Mouse (Mus musculus) right cerebral cortex, postnatal 4 days (tissue): Measurements from ENCODE around the gene Myo1e.

Source experiments
- DNase-seq: peaks from one replicate; pipeline ENCODE4 v3.0.0-alpha.2; 2022

Myo1e gene

DNA sequence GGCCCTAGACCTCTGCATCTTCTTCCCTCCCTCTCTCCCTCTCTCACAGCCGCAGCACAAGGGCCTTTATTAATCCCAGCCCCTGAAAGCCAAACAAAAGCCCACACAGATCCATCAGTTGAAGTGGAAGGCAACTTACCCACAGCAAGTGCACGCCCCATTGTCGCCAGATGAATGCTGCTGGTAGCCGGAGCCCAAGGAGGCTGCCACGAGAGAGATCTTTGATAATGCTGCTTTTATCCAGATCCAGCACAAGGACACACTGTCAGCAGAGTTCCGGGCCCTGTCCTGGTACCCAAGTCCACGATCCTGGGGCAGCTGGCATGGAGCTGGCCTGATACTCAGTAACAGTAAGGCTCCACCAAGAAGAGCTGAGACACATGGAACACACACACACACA lies 91.1 kb downstream of the Myo1e start:
- DNase-seq: no peak

DNA sequence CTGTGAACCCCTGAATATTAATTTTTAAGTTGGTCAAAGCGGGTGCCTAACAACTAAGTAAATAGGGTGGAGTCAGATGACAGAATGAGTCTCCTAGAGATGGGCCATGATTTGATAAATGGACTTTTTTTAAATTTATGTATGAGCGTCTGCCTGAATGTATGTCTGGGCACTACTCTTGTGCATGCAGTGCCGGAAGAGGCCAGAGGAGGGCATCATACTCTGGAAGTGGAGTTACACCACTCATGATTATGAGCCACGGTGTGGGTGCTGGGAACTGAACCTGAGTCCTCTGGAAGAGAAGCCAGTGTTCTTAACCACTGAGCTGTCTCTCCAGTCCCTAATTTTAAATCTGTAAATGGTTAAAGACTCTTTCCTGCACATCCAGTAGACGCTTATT lies 93.6 kb downstream of the Myo1e start:
- no peak for DNase-seq

DNA sequence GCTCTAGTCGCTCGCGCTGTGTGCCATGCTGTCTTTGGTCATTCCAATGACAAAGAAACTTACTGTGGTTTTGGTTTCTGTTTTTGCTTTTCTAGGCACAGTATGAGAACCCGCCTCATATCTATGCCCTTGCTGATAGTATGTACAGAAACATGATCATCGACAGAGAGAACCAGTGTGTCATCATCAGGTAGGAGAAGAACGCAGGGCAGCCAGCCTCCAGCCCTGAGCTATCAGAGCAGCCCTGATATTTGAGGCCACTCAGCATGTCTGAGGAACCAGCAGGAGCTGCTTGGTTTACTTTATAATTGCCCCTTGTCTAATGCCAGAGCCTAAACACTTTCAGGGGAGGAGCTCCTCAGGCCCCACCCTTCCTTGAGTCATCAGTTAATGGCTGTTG lies 94.4 kb downstream of the Myo1e start:
- no peak for DNase-seq

DNA sequence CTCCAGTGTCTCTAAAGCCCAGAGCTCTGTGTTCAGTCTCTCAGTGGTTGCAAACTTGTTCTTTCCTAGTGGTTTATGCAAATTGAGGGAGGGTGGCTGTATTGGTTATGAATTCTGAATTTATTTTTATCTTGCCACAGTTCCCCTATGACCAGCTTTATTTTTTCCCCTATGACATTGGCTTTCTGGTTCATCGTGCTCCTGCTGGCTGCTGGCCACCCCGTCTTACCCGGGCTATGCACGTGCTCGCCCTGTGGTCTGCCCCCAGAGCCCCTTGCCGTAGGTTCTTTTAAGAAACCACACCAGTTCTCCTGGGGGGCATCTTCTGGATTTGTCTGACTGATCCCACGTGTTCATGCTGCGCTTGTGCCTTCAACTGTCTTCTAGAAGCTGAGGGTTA lies 97.8 kb downstream of the Myo1e start:
- no peak for DNase-seq

DNA sequence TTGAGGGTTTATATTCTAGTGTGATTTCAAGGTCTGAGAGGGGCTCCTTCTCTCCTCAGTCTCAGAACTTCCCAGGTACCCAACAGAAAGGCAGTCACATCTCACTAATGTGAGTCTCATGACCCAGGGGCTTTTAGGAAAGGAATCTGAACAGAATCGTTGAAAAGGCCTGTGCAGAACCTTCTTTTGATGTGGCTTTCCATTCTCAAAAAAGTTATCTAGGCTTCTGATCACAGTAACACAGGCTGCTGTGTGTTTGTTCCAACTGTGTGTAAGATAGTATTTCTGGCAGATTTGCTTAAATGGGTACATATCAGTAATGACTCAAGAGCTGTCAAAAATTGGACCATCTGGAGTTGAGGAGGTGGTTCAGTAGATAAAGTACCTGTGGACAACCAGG lies 102.9 kb downstream of the Myo1e start:
- no peak for DNase-seq

DNA sequence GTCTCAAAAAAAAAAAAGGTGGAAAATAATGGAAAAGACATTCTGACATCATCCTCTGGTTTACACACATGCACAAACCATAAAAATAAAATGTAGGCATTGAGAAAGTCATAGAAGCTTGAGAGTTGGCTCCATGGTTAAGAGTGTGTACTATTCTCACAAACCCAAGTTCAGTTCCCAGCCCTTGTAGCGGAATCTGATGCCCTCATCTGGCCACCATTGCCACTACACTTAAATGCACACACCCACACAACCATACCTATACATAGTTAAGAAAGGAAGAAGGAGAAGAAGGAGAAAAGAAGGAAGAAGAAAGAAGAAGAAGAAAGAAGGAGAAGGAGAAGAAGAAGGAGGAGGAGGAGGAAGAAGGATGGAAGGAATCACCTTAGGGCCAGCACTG lies 106.9 kb downstream of the Myo1e start:
- DNase-seq: no peak

DNA sequence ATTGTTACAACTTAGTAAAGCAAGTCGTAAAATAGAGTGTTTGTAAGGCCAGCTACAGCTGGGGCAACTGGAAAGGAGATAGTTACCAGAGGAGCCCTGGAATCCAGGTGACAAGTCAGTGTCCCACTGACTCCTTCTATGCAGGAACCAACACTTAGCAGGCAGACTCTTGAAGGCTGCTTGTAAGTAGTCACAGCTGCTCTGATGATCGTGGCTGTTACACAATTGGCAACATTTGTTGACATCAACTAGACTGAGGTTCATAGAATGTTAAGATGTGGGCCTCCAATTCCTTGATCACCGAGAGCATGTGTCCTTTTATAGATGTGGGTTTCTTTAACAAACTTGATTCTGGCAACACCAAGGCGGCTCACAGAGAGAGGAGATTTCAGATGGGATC lies 108.0 kb downstream of the Myo1e start:
- no peak for DNase-seq

DNA sequence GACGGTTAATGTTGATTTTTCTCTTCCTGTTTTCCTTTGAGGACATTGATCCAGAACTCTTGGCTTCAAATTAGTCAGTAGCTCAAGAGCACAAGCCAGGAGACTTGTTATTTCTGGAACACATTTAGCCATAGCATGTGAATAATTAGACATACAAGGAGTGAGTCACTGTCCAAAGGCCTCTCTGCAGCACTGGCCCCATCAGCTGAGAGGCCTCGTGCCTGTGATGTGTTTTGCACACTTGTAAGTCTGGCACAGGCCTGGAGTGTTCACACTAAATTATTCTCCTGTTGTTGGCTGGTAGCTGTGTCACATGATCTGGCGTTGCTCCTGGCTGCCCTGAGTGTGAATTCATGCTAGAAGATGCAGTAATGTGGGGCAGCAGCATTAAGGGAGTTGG lies 111.5 kb downstream of the Myo1e start:
- DNase-seq: no peak

DNA sequence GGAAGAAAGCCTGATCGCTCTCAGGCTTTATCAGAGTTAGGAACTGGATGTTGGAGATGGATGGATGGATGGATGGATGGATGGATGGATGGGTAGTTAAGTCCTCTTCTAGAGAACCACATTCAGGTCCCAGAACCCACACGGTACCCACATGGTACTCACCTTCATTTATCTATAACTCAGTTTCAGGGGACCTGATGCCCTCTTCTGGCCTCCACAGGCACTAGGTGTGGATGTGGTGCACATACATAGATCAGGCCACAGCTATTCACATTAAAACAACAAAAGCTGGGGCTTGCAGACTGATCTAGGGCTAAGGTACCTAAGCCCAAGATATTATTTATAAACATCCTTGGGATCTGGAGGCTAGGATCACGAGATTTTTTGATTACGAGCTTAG lies 117.2 kb downstream of the Myo1e start:
- no peak for DNase-seq

DNA sequence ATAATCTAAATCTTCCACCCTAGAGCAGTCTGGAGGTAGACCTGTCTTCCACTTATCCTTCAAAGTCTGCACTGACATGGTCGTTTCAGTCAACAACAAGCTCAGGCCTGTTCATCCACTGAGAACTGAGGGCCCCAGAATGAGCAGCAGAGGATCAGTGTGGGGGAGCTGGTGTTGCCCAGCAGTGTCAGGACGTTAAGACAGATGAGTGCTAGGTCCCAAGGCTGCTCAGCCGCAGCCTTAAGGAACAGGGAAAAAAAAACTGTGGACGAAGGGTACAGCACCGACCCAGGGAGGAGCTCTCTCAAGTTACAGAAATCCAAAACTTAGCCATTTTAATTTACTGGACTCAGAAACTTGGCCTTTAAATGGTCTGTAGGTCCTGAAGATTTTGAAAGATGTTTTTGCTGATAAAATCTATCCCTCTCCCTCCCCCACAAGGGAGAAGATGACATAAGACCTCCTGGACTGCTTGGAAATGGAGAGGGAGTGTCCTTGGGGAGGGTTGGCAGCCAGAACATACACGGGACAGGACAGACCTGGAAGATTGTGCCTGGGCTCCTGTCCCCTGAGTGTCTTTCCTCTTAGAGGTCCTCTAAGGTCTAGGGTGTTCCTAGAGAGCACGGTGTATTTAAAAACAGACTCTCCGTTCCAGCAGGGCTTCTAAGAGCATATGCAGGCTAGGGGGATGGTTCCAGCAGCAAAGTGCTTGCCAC lies 118.9 kb downstream of the Myo1e start:
- DNase-seq: no peak

DNA sequence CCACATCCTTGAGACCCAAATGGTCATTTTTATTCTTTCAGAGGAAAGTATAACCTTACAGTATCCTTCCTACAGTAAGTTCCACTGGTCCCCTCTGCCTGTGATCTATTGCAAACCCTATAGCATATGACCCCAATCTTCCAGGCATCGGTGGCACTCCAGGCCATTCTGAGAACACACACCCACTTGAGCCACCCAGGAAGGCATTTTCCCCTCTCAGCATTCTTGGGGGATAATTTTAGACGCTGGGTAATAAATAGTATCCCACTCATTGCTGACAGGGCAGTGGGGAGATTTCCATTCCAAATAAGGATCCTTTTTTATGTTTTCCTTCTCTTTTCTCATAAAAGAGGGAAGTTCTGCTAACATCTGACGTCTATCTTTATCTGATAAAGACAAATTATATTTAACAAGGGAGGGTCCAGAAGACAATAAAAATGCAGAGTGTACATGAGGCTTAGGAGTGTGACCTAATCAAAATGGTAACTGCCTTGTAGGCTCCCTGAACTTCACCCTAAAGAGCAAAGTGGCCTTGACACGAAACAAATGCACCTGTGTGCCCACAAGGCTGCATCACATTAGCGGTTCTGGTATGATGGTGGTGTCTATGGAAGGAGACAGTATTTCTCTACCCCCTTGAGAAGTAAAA lies 121.2 kb downstream of the Myo1e start:
- no peak for DNase-seq

DNA sequence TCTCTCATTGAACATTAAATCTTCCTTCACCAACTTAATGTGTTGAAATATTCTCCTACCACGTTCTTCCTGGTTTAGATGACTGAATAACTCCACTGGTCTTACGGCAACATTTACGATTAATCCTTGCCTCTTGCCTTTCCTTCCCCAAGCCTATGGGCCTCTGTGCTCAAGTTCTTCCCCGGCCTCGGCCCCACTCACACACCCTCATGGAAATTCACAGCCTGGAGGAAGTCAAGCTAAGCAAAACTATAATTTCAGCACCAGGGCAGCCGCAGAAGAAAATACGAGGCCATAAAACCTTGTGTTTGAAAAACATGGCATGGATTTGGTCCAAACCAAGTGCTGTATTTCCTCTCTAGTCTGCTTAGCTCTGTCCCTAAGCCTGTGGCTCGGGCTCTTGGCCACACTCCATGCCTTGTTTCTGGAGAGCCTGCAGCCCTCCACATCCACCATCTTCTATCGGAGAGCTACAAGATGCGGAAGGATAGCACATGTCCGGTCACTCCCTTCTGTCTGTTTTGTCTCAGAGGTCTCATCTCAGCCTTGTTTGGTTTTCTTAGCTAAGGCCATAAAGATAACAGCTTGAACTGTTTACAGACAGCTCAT lies 124.7 kb downstream of the Myo1e start:
- DNase-seq: peak; percentile 8

DNA sequence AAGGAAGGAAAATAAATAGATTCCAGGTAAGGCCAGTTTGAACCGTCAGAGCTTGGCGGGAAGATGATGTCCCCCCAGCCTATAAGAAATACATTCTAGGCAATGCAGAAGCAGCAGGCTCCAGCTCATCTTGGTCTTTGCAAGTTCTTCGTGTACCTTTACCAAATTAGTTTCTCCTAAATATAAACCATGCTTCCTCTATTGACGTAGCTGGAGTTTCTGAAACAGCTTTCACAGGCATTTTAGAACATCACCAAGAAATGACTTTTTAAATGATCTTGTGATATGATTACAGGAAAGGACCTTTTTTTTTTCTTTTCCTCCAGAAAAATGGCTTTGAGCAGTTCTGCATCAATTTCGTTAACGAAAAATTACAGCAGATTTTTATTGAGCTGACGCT lies 131.2 kb downstream of the Myo1e start:
- no peak for DNase-seq

DNA sequence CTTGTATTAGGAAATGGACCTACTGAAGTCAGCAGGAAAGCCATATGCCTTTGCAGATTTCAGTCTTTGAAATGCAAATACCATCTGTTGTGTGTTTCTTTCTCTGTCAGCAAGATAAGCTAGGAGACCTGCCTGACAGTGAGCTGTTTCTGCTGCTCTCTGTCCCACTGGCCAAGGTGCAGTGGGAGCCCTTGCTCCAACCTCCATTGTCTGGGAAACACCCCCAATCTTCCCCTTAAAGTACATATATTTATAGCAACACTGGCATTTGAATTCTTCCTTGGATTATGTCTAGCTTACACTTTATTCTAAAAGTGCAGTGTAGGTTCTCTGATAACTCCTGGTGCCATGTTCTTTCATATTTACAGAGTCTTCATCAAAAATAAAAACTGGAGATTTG lies 131.7 kb downstream of the Myo1e start:
- DNase-seq: no peak

DNA sequence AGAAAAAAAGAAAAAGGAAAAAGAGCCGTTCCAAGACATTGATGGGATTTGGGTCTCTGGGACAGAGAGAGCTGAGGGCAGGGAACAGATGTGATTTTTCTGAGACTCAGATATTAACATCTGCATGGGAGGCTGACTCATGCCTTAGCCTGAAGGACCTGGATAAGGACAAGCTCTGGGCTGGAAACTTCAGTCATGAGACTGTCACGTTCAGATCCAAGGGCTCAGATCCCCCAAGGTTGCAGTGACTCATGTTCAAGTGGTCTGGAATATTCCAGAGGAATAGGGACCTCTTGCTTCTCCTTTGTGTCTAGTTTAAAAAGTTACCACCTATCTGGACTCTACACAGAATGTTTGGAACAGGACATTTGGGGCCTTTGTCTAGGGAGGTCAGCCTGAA lies 142.1 kb downstream of the Myo1e start:
- no peak for DNase-seq

DNA sequence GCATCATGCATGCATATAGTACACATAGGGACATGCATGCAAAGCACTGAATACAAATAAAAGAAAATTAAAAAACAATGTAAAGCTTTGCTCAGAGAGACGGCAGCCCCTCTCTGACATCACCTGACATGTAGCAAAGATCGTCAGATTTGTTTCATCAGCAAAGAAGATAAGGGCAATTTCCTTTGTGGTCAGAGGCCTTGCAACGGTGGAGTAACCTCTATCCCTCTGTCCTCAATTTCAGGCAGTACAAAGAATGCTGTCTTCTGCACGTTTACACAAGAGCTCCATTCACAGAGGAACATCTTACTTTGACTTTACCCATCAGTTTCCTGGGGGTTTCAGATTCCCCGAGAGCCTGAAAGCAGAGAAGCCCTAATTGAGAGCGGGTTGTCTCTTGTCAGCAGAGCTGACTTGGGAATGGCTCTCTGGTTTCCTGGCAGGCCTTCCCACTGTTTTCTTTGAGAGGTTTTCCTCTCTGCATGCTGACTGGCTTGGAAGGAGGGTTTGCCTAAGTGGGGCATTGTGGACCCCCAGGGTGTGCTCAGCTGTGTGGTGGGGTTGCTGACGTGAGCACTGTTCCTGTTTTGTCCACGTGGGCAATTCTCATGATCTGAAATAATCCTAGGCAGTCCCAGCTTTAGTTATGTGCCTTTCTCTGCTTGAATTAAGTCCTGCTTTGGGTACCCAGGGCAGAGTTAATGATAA lies 144.6 kb downstream of the Myo1e start:
- no peak for DNase-seq

DNA sequence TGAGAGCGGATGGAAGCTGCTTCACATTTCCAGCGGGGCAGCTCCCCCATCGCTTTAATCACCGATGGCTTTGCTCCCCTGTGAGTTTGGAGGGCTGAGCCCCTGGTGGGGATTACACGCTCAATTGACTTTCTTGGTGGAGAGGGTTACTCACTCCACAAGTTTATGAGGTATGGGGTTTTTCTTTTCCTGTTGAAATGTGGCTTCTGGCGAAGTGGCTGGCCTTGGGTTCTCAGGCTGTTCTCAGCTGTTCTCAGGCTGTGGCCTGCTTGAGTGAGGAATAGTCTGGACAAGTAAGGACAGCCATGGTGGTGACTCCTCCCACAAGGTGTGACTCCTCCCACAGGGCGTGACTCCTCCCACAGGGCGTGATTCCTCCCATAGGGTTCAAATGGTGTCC lies 149.1 kb downstream of the Myo1e start:
- no peak for DNase-seq

DNA sequence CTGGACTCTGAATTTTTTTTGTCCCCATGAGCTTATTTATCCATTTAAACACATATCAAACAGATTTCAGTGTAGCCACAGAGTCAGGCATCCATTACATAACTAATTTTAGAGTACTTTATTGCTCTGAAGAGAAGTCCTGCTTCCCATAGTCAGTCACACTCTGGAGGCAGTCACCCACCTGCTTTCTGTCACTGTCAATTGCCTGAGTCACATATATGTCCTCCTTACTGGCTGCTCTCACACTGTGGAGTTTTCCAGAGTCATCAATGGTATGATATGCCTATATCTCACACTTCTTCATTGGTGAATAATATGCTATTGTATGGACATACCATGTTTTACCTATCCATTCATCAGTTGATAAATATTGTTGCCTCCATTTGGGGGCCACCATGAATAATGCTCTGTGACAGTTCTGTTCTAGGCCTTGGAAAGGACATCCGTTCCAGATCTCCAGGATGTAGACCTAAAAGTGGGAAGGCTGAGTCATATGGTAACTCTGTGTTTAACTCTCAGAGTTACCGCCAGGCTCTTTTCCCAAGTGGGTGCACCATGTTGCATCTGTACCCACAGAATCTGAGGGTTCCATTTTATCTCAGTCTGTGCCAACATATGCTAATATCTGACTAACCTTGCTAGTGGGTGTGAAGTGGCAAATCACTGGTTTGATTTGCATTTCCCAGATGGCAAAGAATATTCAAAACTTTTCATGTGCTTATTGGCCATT lies 152.4 kb downstream of the Myo1e start:
- no peak for DNase-seq

DNA sequence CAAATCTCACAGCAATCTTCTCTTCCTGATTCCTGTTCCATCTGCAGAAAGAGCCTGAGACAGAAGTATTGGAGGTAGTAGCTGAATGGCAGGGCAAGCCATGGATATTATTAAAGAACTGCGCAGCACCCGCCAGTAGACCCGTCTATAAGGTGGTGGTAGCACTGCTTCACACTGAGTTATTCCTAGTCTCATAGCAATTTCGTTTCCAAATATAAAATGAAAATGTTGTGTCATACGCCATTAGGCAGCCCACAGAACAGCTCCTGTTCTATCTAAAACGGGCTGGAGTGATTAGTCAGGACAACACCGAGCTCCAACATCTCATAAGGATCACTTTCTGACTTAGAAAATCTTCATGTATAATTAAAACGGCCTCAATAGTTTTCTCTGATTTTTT lies 157.6 kb downstream of the Myo1e start:
- DNase-seq: no peak

DNA sequence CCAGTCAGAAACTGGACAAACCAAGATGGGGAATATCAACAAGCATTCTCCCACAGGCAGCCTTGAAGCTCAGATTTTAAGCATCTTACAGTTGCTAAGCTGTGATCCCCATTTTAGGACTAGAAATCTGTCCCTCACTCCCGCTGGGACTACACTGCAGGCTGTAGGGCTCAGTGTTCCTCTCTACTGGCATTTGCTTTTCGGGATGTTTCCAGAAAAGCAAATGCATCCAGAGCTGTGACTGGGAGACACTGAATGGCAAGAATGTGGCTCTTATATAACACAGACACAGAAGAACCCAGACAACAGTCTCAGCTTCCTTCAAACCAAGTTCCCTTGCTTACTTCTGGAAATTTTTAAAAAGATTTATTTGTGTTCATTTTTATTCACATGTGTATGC lies 158.8 kb downstream of the Myo1e start:
- DNase-seq: no peak

DNA sequence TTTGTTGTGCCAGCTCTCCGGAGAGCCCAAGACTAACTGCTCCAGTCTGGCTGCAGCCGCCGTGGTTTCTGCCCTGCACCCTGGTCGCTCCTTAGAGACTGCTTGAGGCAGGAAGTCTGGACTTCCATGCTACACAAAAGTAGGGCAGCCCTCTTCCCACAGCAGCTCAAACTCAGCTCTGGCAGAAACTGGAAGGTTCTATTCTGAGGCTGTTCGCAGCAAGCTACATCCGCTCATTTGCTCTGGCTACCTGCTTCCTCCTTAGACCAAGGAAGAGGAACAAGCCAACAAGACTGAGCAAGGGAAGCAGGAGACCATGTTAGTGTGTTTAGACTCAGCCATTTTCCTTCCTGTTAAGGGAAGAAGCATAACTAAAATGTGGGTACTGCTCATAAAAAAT lies 159.7 kb downstream of the Myo1e start:
- no peak for DNase-seq

DNA sequence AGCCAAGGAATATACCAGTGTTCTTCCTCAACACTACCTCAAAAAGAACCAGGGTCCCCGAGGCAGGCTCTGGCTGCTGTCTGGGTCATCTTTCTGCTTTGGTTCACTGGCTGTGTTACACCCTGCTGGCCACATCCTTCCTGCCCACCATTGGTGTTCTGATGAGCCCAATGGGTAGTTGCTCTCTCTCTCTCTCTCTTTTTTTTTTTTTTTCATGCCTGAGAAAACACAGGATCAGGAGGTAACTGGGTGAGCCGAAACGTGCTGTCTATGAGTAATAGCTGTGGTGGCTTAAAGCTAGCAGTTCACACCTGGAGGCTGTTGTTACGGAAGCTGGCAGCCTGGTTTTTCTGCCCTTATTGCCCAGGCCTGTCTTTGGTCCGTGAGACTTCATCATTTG lies 164.5 kb downstream of the Myo1e start:
- DNase-seq: no peak
